Mouse (Mus musculus) heart, embryonic 10.5 days (tissue): ENCODE measurements at regions not wholly inside any gene's neighbourhood (a gene's known extent, or its start where the extent isn't known, plus 50 kb on each side); places are given as distances from the start of the nearest gene placed in this dataset.

Experiments used
- DNase-seq: peaks from one replicate; pipeline ENCODE4 v3.0.0-alpha.2; 2017; ENCODE audit warnings: low spot score
- H3K27ac ChIP-seq: fragments of 300-500 bp; sonication (generic); 2 replicates; pipeline ENCODE4 v1.5.1; 2016; ENCODE audit warnings: mild to moderate bottlenecking
- H3K27me3 ChIP-seq: fragments of 300-500 bp; sonication (generic); 2 replicates; pipeline ENCODE4 v1.6.1; 2016; ENCODE audit warnings: mild to moderate bottlenecking; ENCODE audit not compliant: poor library complexity, insufficient read depth, severe bottlenecking
- H3K36me3 ChIP-seq: fragments of 300-500 bp; sonication (generic); 2 replicates; pipeline ENCODE4 v1.6.1; 2016; ENCODE audit warnings: mild to moderate bottlenecking, moderate library complexity
- H3K4me1 ChIP-seq: fragments of 300-500 bp; sonication (generic); 2 replicates; pipeline ENCODE4 v1.6.1; 2016; ENCODE audit warnings: mild to moderate bottlenecking
- H3K4me3 ChIP-seq: fragments of 300-500 bp; sonication (generic); 2 replicates; pipeline ENCODE4 v1.5.1; 2016; ENCODE audit warnings: mild to moderate bottlenecking, moderate library complexity
- H3K9me3 ChIP-seq: fragments of 300-500 bp; sonication (generic); 2 replicates; pipeline ENCODE4 v1.6.1; 2016; ENCODE audit warnings: mild to moderate bottlenecking, moderate library complexity
- WGBS: fragments of 180-500 bp; shearing (Covaris S2); methylation state at CpG from one replicate; pipeline ENCODE4 v1.1.7; 2016; 5-methylcytosine and 5-hydroxymethylcytosine counted together

DNA sequence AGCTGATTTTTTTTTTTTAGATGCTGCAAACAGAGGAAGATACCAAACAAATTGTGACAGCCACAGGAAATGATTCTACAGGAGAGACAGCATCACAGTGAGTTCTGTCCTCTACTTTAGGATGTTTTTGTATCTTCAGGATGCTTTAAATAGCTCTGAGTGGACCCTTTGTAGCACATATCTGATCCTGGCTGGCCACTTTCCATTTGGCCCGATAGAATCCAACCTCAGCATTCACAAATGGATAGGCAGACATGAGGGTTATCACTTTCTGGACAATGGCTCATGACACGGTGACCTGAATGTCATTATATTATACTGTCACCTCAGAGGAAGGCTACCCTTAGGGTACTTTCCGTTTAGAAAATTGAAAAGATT, 379.3 kb downstream of the Gm10295 start:
- H3K36me3 ChIP-seq, result no peaks in the 10 kb centered on the region
- no peak overlapping the region for H3K27ac ChIP-seq
- DNase-seq, result no peak
- peaks cover 4% of the 10 kb centered on the region; the same call in 1 of the 2 replicates for H3K4me1 ChIP-seq
- H3K4me3 ChIP-seq, result no peak overlapping the region
- 28% methylated on average over 3 of the region's 3 CpGs for WGBS
- H3K27me3 ChIP-seq, result no peaks in the 10 kb centered on the region
- H3K9me3 ChIP-seq, result no peaks in the 10 kb centered on the region

DNA sequence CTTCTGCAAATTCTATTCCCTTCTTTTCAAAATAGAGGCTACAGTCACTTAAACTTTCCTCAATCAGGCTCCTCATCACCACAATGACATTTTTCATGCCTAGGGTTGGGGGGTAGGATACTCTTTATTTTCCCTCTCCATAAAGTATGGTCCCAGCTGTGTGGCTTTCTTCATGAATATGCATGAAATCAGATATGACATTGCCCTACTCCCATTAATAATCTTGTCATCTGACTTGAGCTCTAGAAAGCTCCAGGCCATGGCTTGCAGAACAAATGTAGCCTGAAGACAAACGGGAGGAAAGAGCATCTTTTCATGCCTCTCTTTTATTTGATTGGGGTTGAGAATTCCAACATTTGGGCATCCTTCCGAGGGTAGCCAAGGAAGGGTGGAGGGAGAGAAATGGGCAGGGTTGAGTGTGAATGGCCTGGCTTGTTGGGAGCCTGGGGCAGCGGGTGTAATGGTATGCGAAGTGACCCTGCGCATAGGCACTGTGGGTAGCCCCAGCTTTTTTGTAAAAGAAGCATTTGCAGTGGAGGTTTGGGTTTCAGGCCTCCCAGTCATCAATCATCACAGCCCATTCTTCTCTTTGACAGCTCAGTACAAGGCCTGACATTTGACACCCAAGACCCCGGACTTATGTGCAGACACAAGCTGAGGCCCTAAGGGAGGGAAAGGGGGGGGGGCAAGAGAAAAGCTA, 379.8 kb downstream of the Gm10295 start:
- Histone ChIP-seq H3K36me3 (no peaks in the 10 kb centered on the region), H3K27ac (no peak overlapping the region), H3K4me3 (no peak overlapping the region), H3K4me1 (peaks cover 4% of the 10 kb centered on the region; the same call in 1 of the 2 replicates), H3K27me3 (no peaks in the 10 kb centered on the region), H3K9me3 (no peaks in the 10 kb centered on the region)
- 33% methylated on average over 6 of the region's 6 CpGs for WGBS
- no peak for DNase-seq

GRCm38 (mm10) chr7:70952318-70952959, 398.8 kb downstream of the Gm10295 start:
- DNase-seq, result no peak
- Histone ChIP-seq H3K27ac (no peak overlapping the region), H3K27me3 (0 out of 2 replicates have a peak, but pooled peaks cover 5% of the 10 kb centered on the region), H3K4me3 (no peak overlapping the region), H3K36me3 (no peaks in the 10 kb centered on the region), H3K9me3 (no peaks in the 10 kb centered on the region), H3K4me1 (no peaks in the 10 kb centered on the region)
- WGBS, result 80% methylated on average over 4 of the region's 4 CpGs

- no peak overlapping the region for H3K27ac ChIP-seq
- H3K36me3 ChIP-seq, result no peaks in the 10 kb centered on the region
- no peak for DNase-seq
- no peaks in the 10 kb centered on the region for H3K27me3 ChIP-seq
- no peaks in the 10 kb centered on the region for H3K9me3 ChIP-seq
- WGBS, result 88% methylated on average over 5 of the region's 5 CpGs
- no peak overlapping the region for H3K4me3 ChIP-seq
- no peaks in the 10 kb centered on the region for H3K4me1 ChIP-seq
Observed at GRCm38 (mm10) chr7:70948281-70948680, 403.0 kb downstream of the Gm10295 start.

DNA sequence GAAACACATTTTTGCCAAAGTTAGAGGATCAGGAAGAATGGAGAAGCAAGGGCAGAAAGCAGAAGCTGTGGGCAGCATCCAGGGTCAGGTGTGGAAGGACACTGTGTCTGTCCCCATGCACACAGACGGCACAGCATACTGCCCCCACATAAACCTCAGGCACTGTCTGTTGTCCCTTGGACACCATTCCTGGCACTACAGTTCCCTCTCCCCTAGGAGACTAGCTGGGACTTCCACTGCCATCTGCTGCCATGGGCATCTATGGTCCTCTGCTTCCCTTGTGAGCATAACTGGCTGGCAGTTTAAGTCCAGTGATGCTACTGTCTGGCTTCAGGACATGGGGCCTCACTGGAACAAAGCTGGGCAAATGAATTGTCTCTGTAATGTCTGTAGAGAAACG, 405.0 kb downstream of the Gm10295 start:
- H3K36me3 ChIP-seq, result no peaks in the 10 kb centered on the region
- no peaks in the 10 kb centered on the region for H3K4me1 ChIP-seq
- H3K4me3 ChIP-seq, result no peak overlapping the region
- H3K27me3 ChIP-seq, result no peaks in the 10 kb centered on the region
- no peak for DNase-seq
- WGBS, result 69% methylated on average over 2 of the region's 2 CpGs
- H3K27ac ChIP-seq, result no peak overlapping the region
- H3K9me3 ChIP-seq, result no peaks in the 10 kb centered on the region

- no peak overlapping the region for H3K4me3 ChIP-seq
- no peaks in the 10 kb centered on the region for H3K36me3 ChIP-seq
- H3K27me3 ChIP-seq, result peaks cover 3% of the 10 kb centered on the region; the same call in 1 of the 2 replicates
- WGBS, result 4% methylated on average over 6 of the region's 6 CpGs
- H3K4me1 ChIP-seq, result peaks cover 6% of the 10 kb centered on the region; the same call in 1 of the 2 replicates
- DNase-seq, result no peak
- no peak overlapping the region for H3K27ac ChIP-seq
- no peaks in the 10 kb centered on the region for H3K9me3 ChIP-seq
Observed at GRCm38 (mm10) chr7:70930911-70931310, 420.4 kb downstream of the Gm10295 start.

- H3K4me3 ChIP-seq, result no peak overlapping the region
- H3K9me3 ChIP-seq, result no peaks in the 10 kb centered on the region
- 62% methylated on average over 11 of the region's 11 CpGs for WGBS
- DNase-seq, result no peak
- H3K36me3 ChIP-seq, result no peaks in the 10 kb centered on the region
- peaks cover 3% of the 10 kb centered on the region; the same call in 1 of the 2 replicates for H3K27me3 ChIP-seq
- no peak overlapping the region for H3K27ac ChIP-seq
- H3K4me1 ChIP-seq, result peaks cover 6% of the 10 kb centered on the region; the same call in 1 of the 2 replicates
Observed at GRCm38 (mm10) chr7:70929935-70930334, 421.4 kb downstream of the Gm10295 start.

- H3K27me3 ChIP-seq, result peaks cover 3% of the 10 kb centered on the region; the same call in 1 of the 2 replicates
- DNase-seq, result no peak
- H3K27ac ChIP-seq, result no peak overlapping the region
- no peaks in the 10 kb centered on the region for H3K36me3 ChIP-seq
- H3K4me1 ChIP-seq, result peaks cover 6% of the 10 kb centered on the region; the same call in 1 of the 2 replicates
- H3K9me3 ChIP-seq, result no peaks in the 10 kb centered on the region
- 81% methylated on average over 3 of the region's 3 CpGs for WGBS
- H3K4me3 ChIP-seq, result no peak overlapping the region
Observed at GRCm38 (mm10) chr7:70928001-70928400, 423.3 kb downstream of the Gm10295 start.

- no peak overlapping the region for H3K4me3 ChIP-seq
- no peaks in the 10 kb centered on the region for H3K27me3 ChIP-seq
- no peaks in the 10 kb centered on the region for H3K36me3 ChIP-seq
- DNase-seq, result no peak
- no peak overlapping the region for H3K27ac ChIP-seq
- WGBS, result 73% methylated on average over 4 of the region's 4 CpGs
- H3K4me1 ChIP-seq, result no peaks in the 10 kb centered on the region
- no peaks in the 10 kb centered on the region for H3K9me3 ChIP-seq
Observed at GRCm38 (mm10) chr7:70917016-70917415, 434.3 kb downstream of the Gm10295 start.

DNA sequence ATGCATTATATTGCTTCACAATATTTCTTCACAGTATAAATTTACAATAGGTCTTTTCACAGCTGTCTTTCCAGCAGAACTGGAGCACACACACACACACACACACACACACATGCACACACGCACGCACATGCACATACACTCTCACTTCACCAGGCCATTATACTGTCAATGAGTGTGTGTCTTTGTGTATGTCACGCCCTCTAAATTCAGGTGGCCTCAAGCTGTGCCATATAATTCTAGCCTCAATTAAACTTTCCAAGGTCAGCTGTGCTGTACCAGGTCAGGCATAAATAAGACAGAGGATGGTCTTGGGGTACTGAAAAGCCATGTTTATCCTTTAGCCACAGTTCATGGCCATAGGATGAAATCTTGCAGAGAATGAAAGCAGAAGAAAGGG, 442.4 kb downstream of the Gm10295 start:
- 75% methylated on average over 3 of the region's 3 CpGs for WGBS
- Histone ChIP-seq H3K9me3 (no peaks in the 10 kb centered on the region), H3K4me3 (no peak overlapping the region), H3K27ac (no peak overlapping the region), H3K36me3 (no peaks in the 10 kb centered on the region), H3K4me1 (no peaks in the 10 kb centered on the region), H3K27me3 (no peaks in the 10 kb centered on the region)
- DNase-seq, result no peak

DNA sequence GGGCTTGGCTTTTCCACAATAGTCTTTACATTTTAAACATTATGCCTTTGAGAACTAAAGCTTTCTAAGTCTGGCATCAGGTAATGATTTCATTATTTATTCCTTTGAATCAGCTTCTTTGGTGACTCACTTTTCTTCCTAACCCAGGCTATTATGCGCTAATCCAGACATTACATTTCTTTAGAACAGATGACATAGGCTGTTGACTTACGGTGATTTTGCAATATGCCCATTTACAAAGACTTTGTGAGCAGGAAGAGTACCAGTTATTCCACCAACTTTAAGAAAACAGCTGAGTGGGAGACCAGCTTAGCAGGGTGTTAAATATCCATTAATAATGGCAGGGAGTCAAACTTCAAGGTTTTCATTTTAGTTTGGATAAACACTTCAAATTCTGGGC, 459.6 kb downstream of the Gm10295 start:
- H3K36me3 ChIP-seq, result no peaks in the 10 kb centered on the region
- H3K4me3 ChIP-seq, result no peak overlapping the region
- H3K27me3 ChIP-seq, result no peaks in the 10 kb centered on the region
- no peaks in the 10 kb centered on the region for H3K4me1 ChIP-seq
- no peak for DNase-seq
- 88% methylated on average over 2 of the region's 2 CpGs for WGBS
- H3K27ac ChIP-seq, result no peak overlapping the region
- no peaks in the 10 kb centered on the region for H3K9me3 ChIP-seq

DNA sequence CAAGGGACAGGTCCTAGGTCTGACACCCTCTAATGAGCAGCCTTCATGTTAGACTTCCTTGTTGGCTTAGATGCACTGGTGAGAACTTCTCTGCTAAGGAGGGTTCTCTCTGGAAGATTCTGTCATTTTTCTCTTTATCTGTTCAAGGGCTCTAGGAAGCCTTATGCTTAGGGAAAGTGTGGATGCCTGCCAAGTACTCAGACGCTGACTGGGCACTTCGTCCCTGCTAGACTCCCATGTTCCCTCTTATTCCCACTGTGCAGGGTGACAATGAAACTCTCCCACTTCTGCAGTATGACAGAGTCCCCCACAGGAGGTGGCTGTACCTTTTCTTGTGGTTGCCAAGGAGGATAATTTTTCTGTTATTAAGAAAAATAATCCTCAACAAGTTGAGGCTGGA, 470.8 kb downstream of the Gm10295 start:
- Histone ChIP-seq H3K4me3 (no peak overlapping the region), H3K27me3 (no peaks in the 10 kb centered on the region), H3K27ac (no peak overlapping the region), H3K9me3 (no peaks in the 10 kb centered on the region), H3K4me1 (no peaks in the 10 kb centered on the region), H3K36me3 (no peaks in the 10 kb centered on the region)
- DNase-seq, result no peak
- 62% methylated on average over 2 of the region's 2 CpGs for WGBS

GRCm38 (mm10) chr7:70874393-70874792, 476.9 kb downstream of the Gm10295 start:
- H3K27me3 ChIP-seq, result no peaks in the 10 kb centered on the region
- no peak overlapping the region for H3K4me3 ChIP-seq
- peaks cover 13% of the 10 kb centered on the region for H3K4me1 ChIP-seq
- 46% methylated on average over 2 of the region's 2 CpGs for WGBS
- no peak overlapping the region for H3K27ac ChIP-seq
- no peak for DNase-seq
- no peaks in the 10 kb centered on the region for H3K36me3 ChIP-seq
- H3K9me3 ChIP-seq, result no peaks in the 10 kb centered on the region
